Mouse (Mus musculus) gastrocnemius, postnatal 25 days (tissue): ENCODE measurements around the gene 1700001P01Rik. TPM values are rescaled to one million over a fixed set of nuclear protein-coding genes. Genes with fewer than 3 reads are reported as not detected.
"Not testable (repeated sequence)": the region's sequence is repeated elsewhere in the genome, so short reads cannot be mapped to it uniquely, and the experiment has no call there.

Experiments
- DNase-seq: peaks from one replicate; pipeline ENCODE4 v3.0.0; 2022
- microRNA-seq, 2 experiments: library from miRNA; unstranded; fragments of <30 nt; microRNA quantifications; one replicate each; pipeline ENCODE4 v1.2.0; 2021; ENCODE audit warnings: borderline replicate concordance in 2 of 2
- total RNA-seq, 2 experiments: library from RNA; stranded (reverse); gene quantifications; 1 replicate in 1 of 2; 2 replicates in 1 of 2; pipeline ENCODE4 v1.2.3; 2021

The 1700001P01Rik gene
- total RNA-seq, 2 experiments from 2014 or later, result not detected

GRCm38 (mm10) chr11:97744718-97745330, 30.9 kb downstream of the 1700001P01Rik start:
- peak; percentile 98 for DNase-seq

GRCm38 (mm10) chr11:97744063-97744717, 31.5 kb downstream of the 1700001P01Rik start, which contains the start of gene Pip4k2b:
Gene Pip4k2b, minus strand, starts transcription at chr11:97744704.
- no peak for DNase-seq

GRCm38 (mm10) chr11:97743423-97743822, 32.3 kb downstream of the 1700001P01Rik start:
- DNase-seq, result no peak

- no peak for DNase-seq
Measured at GRCm38 (mm10) chr11:97742591-97742990, 33.1 kb downstream of the 1700001P01Rik start.

GRCm38 (mm10) chr11:97742157-97742556, 33.6 kb downstream of the 1700001P01Rik start:
- no peak for DNase-seq

- DNase-seq, result no peak
Measured at GRCm38 (mm10) chr11:97740190-97740589, 35.5 kb downstream of the 1700001P01Rik start.

- DNase-seq, result no peak
Measured at GRCm38 (mm10) chr11:97739155-97739554, 36.6 kb downstream of the 1700001P01Rik start.

GRCm38 (mm10) chr11:97738703-97739102, 37.0 kb downstream of the 1700001P01Rik start:
- no peak for DNase-seq

- no peak for DNase-seq
Measured at GRCm38 (mm10) chr11:97737600-97737999, 38.1 kb downstream of the 1700001P01Rik start.

GRCm38 (mm10) chr11:97736645-97737044, 39.1 kb downstream of the 1700001P01Rik start:
- DNase-seq, result no peak

GRCm38 (mm10) chr11:97734810-97735209, 40.9 kb downstream of the 1700001P01Rik start:
- DNase-seq, result not testable (repeated sequence)

- no peak for DNase-seq
Measured at GRCm38 (mm10) chr11:97733689-97734088, 42.0 kb downstream of the 1700001P01Rik start.

- DNase-seq, result no peak
Measured at GRCm38 (mm10) chr11:97728730-97729129, 47.0 kb downstream of the 1700001P01Rik start.

- no peak for DNase-seq
Measured at GRCm38 (mm10) chr11:97728311-97728710, 47.4 kb downstream of the 1700001P01Rik start.

- DNase-seq, result no peak
Measured at GRCm38 (mm10) chr11:97723709-97724108, 52.0 kb downstream of the 1700001P01Rik start.

Small RNA genes lying within 50 kb of the gene (microRNA-seq; reads per million reads assigned to microRNA genes)
- 0 reads per million in 2 experiments for gene Mir8102

Other genes starting within 250 kb of the 1700001P01Rik start
- under 1 TPM; 0.43 to 0.49 TPM for gene Srcin1, start 199.7 kb downstream of the 1700001P01Rik start, total RNA-seq
- 1 to 10 TPM; 1.2 to 1.6 TPM for gene Epop, start 146.2 kb downstream of the 1700001P01Rik start, total RNA-seq
- 10 to 100 TPM; 33.0 to 40.5 TPM for gene Mllt6, start 112.5 kb downstream of the 1700001P01Rik start, total RNA-seq
- gene Cisd3, start 90.1 kb downstream of the 1700001P01Rik start, total RNA-seq, result 100 to 1,000 TPM; 109 to 113 TPM
- gene Pcgf2, start 75.4 kb downstream of the 1700001P01Rik start, total RNA-seq, result 1 to 10 TPM; 2.4 to 3.3 TPM
- gene Psmb3, start 72.5 kb downstream of the 1700001P01Rik start, total RNA-seq, result 100 to 1,000 TPM; 128 TPM
- 10 to 100 TPM; 38.9 to 45.0 TPM for gene Pip4k2b, start 31.2 kb downstream of the 1700001P01Rik start, total RNA-seq
- gene Cwc25, start 9.4 kb downstream of the 1700001P01Rik start, total RNA-seq, result 1 to 10 TPM; 4.9 to 6.4 TPM
- 100 to 1,000 TPM; 379 to 436 TPM for gene Rpl23, start 6.5 kb upstream of the 1700001P01Rik start, total RNA-seq
- gene Lasp1, start 23.1 kb upstream of the 1700001P01Rik start, total RNA-seq, result 10 to 100 TPM; 18.3 to 21.9 TPM
- under 1 TPM; 0.48 to 0.67 TPM for gene B230217C12Rik, start 64.9 kb upstream of the 1700001P01Rik start, total RNA-seq
- under 1 TPM; 0.11 to 0.15 TPM for gene Fbxo47, start 108.2 kb upstream of the 1700001P01Rik start, total RNA-seq
- gene Plxdc1, start 210.5 kb upstream of the 1700001P01Rik start, total RNA-seq, result 1 to 10 TPM; 3.1 TPM
- gene Arl5c, start 220.3 kb upstream of the 1700001P01Rik start, total RNA-seq, result under 1 TPM in 1 of 2 experiments, not detected in 1; 0.27 TPM
- 100 to 1,000 TPM; 212 to 259 TPM for gene Cacnb1, start 247.1 kb upstream of the 1700001P01Rik start, total RNA-seq